ENCODE assay signal across 15 mouse cellular contexts in the genomic region with DNA sequence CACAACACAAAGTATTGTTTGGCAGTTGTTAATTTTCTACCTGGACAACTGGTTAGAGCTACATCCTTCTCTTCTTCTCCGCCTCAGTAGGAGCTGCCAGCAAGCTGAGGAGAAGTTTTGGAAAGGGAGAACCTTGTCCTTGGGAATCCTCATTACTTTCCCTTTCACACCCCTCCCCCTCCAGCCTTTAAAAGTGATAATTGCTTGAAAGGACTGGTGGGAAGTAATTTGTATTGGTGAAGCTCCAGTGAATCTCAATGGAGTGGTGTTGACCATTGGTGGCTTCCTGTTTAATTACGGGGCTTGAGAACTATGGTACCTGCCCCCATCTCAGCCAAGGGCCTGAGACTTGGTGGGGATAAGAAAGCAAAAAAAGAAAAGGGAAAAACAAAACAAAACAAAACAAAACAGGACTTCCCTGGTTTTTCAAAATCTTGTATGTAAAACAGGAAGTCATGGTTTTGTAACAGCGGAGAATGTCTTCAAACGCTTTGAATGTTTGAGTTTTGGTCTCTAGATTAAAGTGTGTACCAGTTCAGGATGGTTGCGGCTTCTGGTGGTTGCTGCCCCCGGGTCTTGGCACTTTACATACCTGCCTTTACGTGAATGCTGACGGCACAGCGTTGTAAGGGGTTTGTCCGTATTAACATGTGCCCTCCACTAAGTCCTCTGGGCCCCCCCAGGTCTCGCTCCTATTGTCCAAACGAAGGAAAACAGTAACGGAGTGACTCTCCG. TPM values are rescaled to one million over a fixed set of nuclear protein-coding genes. Genes with fewer than 3 reads are reported as not detected.
A peak's percentile ranks its signal among the peaks of the same experiment; 100 is the strongest.
DNase-seq lines count a peak whose midpoint lies in the region; ATAC-seq lines count a peak whose summit lies in the region.
"Had no signal": no experiment of that assay in that cellular context is flagged by ENCODE, and none has a peak within 500 bp of the region (broad histone marks: within the 10 kb centered on the region; RNA-seq: fewer than 3 reads in every experiment).

No protein-coding gene starts in this region.

- peak; percentile 3 for ATAC-seq in activated CD4-positive, CD25-positive, alpha-beta regulatory T cell, adult 4 months
- 0 out of 2 replicates have a peak, but pooled peaks have one; percentile 3 for ATAC-seq in megakaryocyte progenitor cell, adult 5-6 weeks (replicated peaks; ENCODE audit: poor library complexity)
- ATAC-seq: midbrain, embryonic 16.5 days had no signal

- peak; percentile 48 for DNase-seq in thymus, postnatal 14 days
- DNase-seq in thymus, adult 18-20 months = no peak
- DNase-seq in left cerebral cortex, adult 8-10 months (ENCODE audit: low spot score in 2 of 2) = no peak
- no peak for DNase-seq in urinary bladder, postnatal 36 days (ENCODE audit: low spot score in 2 of 2)
- no peak for DNase-seq in natural killer cell, adult 2 months (ENCODE audit: low spot score in 2 of 2)
- DNase-seq: adrenal gland, postnatal 36 days; cerebellum, adult 8-10 months; heart, adult 18-20 months; heart, postnatal 4 days; kidney, adult 18-20 months; kidney, postnatal 4 days; lung, postnatal 10 days had no signal

RNA-seq across cellular contexts. Expression of a gene that starts 49.8 kb away (rescaled TPM):
- 100 to 1,000 TPM; 175 to 182 TPM for polyA plus RNA-seq in activated CD4-positive, CD25-positive, alpha-beta regulatory T cell, adult 4 months (2017; shearing (Covaris generic))
- total RNA-seq in megakaryocyte progenitor cell, adult 5-6 weeks (2015) = 0.64 TPM in 1 of 2 replicates, not detected in the other
- 0.37 TPM in 1 of 2 replicates, not detected in the other for total RNA-seq in megakaryocyte progenitor cell, adult 5-6 weeks (2017)
- total RNA-seq in left cerebral cortex, adult 8-10 months (2022) = 1 to 10 TPM; 7.4 to 7.6 (median 7.4) TPM

Comparison
In these comparisons a context has a peak if more than half of its experiments do, and no peak if none do; other contexts are left out.
1. RNA of a gene that starts 49.8 kb away (total RNA-seq): 7.4 to 7.6 TPM in left cerebral cortex, adult 8-10 months; 0.37 to 0.64 TPM in megakaryocyte progenitor cell, adult 5-6 weeks; every median in the first group is over 4 times any median in the second.